Mouse (Mus musculus): Measurements from ENCODE around the gene Clrn1. TPM values are rescaled to one million over a fixed set of nuclear protein-coding genes. Genes with fewer than 3 reads are reported as not detected.

The Clrn1 gene
- polyA plus RNA-seq, 1 experiment from 2014 or later, result 0.15 TPM

- no peak for ATAC-seq (replicated peaks; ENCODE audit: insufficient number of reproducible peaks, insufficient read depth, low FRiP score, low read depth)
- Histone ChIP-seq H3K9ac (no peak overlapping the region), H3K4me1 (replicated peaks) (no peaks in the 10 kb centered on the region), H3K4me3 (no peak overlapping the region), H3K27ac (no peak overlapping the region), H3K9me3 (replicated peaks) (no peaks in the 10 kb centered on the region), H3K27me3 (no peaks in the 10 kb centered on the region), H3K4me2 (no peak overlapping the region), H3K36me3 (no peaks in the 10 kb centered on the region)
- 78% methylated on average over 8 of the region's 8 CpGs for WGBS
Observed at GRCm38 (mm10) chr3:58798245-58798644, 86.9 kb downstream of the Clrn1 start.

Other genes starting within 250 kb of the Clrn1 start
- 0.08 TPM in 1 of 2 replicates, not detected in the other for gene Erich6, start 248.1 kb downstream of the Clrn1 start, polyA plus RNA-seq (2015; fragmentation: Nextera tagmentation; extraction: Ambion mirVana)
- gene Siah2, start 192.9 kb downstream of the Clrn1 start, polyA plus RNA-seq (2015; fragmentation: Nextera tagmentation; extraction: Ambion mirVana), result 4.7 and 5.7 TPM in 2 replicates
- 0.16 and 0.73 TPM in 2 replicates for gene Mindy4b-ps, start 63.0 kb downstream of the Clrn1 start, polyA plus RNA-seq (2015; fragmentation: Nextera tagmentation; extraction: Ambion mirVana)
- gene Med12l, start 120.5 kb upstream of the Clrn1 start, polyA plus RNA-seq (2015; fragmentation: Nextera tagmentation; extraction: Ambion mirVana), result 2.6 and 2.8 TPM in 2 replicates
- 1.3 and 1.9 TPM in 2 replicates for gene Gpr171, start 216.5 kb upstream of the Clrn1 start, polyA plus RNA-seq (2015; fragmentation: Nextera tagmentation; extraction: Ambion mirVana)

All from heart, embryonic 15.5 days (tissue).